Mouse (Mus musculus) cerebellum, adult 2 months (tissue): ENCODE measurements at regions not wholly inside any gene's neighbourhood (a gene's known extent, or its start where the extent isn't known, plus 50 kb on each side); places are given as distances from the start of the nearest gene placed in this dataset.

ENCODE experiments used
- CTCF ChIP-seq: fragments of 200-500 bp; IDR thresholded peaks from 2 replicates; pipeline ENCODE4 v1.5.1; 2011; ENCODE audit warnings: low read depth, mild to moderate bottlenecking, control low read depth, low read length, moderate library complexity, borderline replicate concordance; ENCODE audit not compliant: insufficient read depth
- POLR2A ChIP-seq: fragments of 200-500 bp; IDR thresholded peaks from 2 replicates; pipeline ENCODE4 v1.6.1; 2011; ENCODE audit warnings: low read length, control low read depth, borderline replicate concordance; ENCODE audit not compliant: insufficient read depth

GRCm38 (mm10) chr6:143660837-143661236 lies 493.8 kb downstream of the Etnk1 start:
- TF ChIP-seq CTCF (no peak), POLR2A (no peak)
